Mouse (Mus musculus) liver, embryonic 16.5 days (tissue): ENCODE results near the gene Rsph10b. TPM values are rescaled to one million over a fixed set of nuclear protein-coding genes. Genes with fewer than 3 reads are reported as not detected.

ENCODE experiments used
- ATAC-seq: fragments of 200-750 bp; cut with Nextera tagmentation; 2 replicates; pipeline ENCODE4 v1.8.0; 2017; ENCODE audit warnings: low read depth, mild to moderate bottlenecking, moderate number of reproducible peaks, moderate library complexity
- H3K27ac ChIP-seq: fragments of 300-500 bp; sonication (generic); 2 replicates; pipeline ENCODE4 v1.5.1; 2014; ENCODE audit warnings: mild to moderate bottlenecking, low read length
- H3K27me3 ChIP-seq: fragments of 300-500 bp; sonication (generic); 2 replicates; pipeline ENCODE4 v1.6.1; 2014; ENCODE audit warnings: low read depth, low read length, mixed read lengths; ENCODE audit not compliant: control insufficient read depth, insufficient read depth
- H3K36me3 ChIP-seq: fragments of 300-500 bp; sonication (generic); 2 replicates; pipeline ENCODE4 v1.6.1; 2014; ENCODE audit warnings: mild to moderate bottlenecking; ENCODE audit not compliant: control insufficient read depth, insufficient read depth
- H3K4me1 ChIP-seq: fragments of 300-500 bp; sonication (generic); 2 replicates; pipeline ENCODE4 v1.6.1; 2014; ENCODE audit warnings: low read depth, low read length, mixed read lengths; ENCODE audit not compliant: control insufficient read depth
- H3K4me2 ChIP-seq: fragments of 300-500 bp; sonication (generic); 2 replicates; pipeline ENCODE4 v1.6.1; 2014; ENCODE audit warnings: low read depth, low read length, mixed read lengths
- H3K4me3 ChIP-seq: fragments of 300-500 bp; sonication (generic); 2 replicates; pipeline ENCODE4 v1.5.1; 2014; ENCODE audit warnings: low read depth, mild to moderate bottlenecking, low read length
- H3K9ac ChIP-seq: fragments of 300-500 bp; sonication (generic); 2 replicates; pipeline ENCODE4 v1.6.1; 2014; ENCODE audit warnings: low read depth, low read length
- H3K9me3 ChIP-seq: fragments of 300-500 bp; sonication (generic); replicated peaks from 2 replicates; pipeline ENCODE4 v1.6.1; 2016; ENCODE audit warnings: low read length; ENCODE audit not compliant: control insufficient read depth
- WGBS: fragments of 180-500 bp; shearing (Covaris S2); extraction: QIAGEN DNeasy Blood & Tissue Kit; methylation state at CpG from one replicate; pipeline ENCODE4 v1.1.7; 2014; ENCODE audit not compliant: insufficient replicate concordance; 5-methylcytosine and 5-hydroxymethylcytosine counted together
- polyA plus RNA-seq: library from polyadenylated mRNA; unstranded; fragments of >200 nt; fragmentation: Nextera tagmentation; extraction: Ambion mirVana; gene quantifications from 2 replicates; pipeline ENCODE4 v1.2.1, GENCODE M21; 2015

Gene Rsph10b
- polyA plus RNA-seq, 1 experiment from 2014 or later: 0.77 TPM

DNA sequence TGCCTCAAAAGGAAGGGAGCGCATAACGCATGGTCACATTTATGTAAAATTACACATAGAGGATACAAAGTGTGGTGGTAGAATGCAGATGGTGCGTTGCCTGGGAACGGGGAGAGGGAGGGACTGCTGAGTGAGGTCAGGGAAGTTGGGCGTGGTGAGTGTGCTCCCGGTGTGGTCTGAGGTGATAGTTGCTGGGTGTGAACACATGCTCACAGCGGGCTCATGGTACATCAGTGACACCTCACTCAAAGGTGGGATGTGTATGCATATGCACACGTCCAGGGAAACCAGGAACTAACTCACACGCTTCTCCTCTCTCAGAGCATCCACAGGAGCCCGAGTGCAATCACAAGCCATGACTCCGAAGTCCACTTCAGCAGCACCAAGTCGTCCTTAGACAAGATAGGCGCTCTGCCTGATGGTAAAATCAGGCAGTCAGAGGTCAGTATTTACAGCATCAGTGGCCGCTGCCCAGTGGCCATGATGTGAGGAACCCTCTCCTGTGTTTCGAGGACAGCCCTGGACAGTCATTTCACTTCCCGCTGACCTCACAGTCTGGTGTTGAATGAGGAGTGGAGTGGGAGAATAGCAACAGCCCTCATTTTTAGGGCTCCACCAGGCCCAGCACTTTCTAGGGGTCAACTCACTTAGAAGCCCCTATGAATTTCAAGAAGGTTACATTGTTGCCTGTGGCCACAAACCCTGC lies 44.0 kb downstream of the Rsph10b start:
- no peaks in the 10 kb centered on the region for H3K9me3 ChIP-seq
- peaks cover 47% of the 10 kb centered on the region for H3K4me1 ChIP-seq
- H3K4me3 ChIP-seq: peak overlapping the region; percentile 19
- H3K27me3 ChIP-seq: no peaks in the 10 kb centered on the region
- H3K4me2 ChIP-seq: peak overlapping the region; percentile 52
- 48% methylated on average over 16 of the region's 16 CpGs for WGBS
- H3K27ac ChIP-seq: peak overlapping the region; percentile 68
- H3K9ac ChIP-seq: peak overlapping the region; percentile 40
- peak; percentile 93 for ATAC-seq
- H3K36me3 ChIP-seq: no peaks in the 10 kb centered on the region

DNA sequence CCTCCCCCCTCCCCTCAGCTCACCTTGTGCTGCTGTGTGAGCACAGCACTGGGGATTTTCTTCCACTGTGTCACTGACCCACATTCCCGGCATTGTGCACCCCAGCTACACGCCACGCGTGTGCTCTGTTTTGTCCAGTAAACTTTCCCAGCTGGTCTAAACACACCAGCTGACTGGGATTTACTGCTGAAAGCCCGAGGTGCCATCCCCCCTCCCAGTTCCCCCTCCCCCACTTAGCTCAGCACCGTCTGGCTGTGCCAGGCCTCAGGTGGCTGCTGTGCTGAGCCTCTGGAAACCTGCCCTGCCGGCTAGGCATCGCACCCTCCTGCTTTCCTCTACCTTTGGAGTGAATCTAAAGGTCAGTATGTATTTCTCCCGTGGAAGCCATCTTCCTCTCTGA lies 48.0 kb downstream of the Rsph10b start:
- Histone ChIP-seq H3K9ac (no peak overlapping the region), H3K27ac (no peak overlapping the region), H3K9me3 (no peaks in the 10 kb centered on the region), H3K36me3 (no peaks in the 10 kb centered on the region), H3K4me3 (no peak overlapping the region), H3K4me2 (no peak overlapping the region), H3K4me1 (peaks cover 19% of the 10 kb centered on the region), H3K27me3 (no peaks in the 10 kb centered on the region)
- WGBS: 57% methylated on average over 9 of the region's 9 CpGs
- no peak for ATAC-seq

DNA sequence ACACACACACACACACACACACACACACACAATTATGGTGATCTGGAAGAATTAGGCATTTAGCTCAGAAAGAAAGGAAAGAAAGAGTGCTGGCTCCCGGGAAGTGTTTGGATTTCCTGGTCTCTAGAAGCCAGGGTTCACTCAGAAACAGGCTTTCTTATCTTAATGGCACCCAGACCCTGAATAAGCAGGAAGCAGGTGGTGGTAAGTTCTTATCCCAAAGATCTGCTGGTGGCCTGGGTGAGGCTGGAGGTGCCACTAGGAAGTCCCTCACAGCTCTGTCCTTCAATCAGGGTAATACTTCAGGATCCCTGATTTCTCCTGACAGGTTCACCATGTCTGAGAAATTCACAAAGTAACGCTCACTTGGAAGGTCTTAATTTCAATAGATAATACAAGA lies 49.5 kb downstream of the Rsph10b start:
- Histone ChIP-seq H3K9me3 (no peaks in the 10 kb centered on the region), H3K4me1 (peaks cover 4% of the 10 kb centered on the region), H3K4me2 (no peak overlapping the region), H3K9ac (no peak overlapping the region), H3K4me3 (no peak overlapping the region), H3K27me3 (no peaks in the 10 kb centered on the region), H3K27ac (no peak overlapping the region), H3K36me3 (peaks cover 3% of the 10 kb centered on the region; the same call in 1 of the 2 replicates)
- ATAC-seq: no peak
- 62% methylated on average over 2 of the region's 2 CpGs for WGBS

DNA sequence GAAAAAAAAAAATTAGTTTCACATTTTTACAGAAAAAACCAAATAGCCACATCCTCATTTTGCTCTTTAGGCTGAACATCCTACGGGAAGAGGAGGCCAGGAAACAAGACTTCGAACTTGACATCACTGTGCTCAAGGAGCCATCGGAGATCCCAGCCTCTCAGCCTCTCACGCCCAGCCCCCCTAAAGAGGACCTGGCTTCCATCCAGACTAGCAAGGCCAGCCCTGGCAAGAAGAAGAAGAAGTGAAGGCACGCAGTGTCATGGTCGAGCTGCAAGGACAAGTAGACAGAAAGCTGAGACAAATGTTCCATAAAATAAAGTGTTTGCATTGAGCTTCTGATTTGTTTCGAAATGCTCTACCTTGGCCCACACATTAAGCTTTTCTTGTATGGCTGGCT lies 52.5 kb downstream of the Rsph10b start:
- no peak overlapping the region for H3K27ac ChIP-seq
- H3K4me3 ChIP-seq: no peak overlapping the region
- H3K9me3 ChIP-seq: no peaks in the 10 kb centered on the region
- no peak for ATAC-seq
- peaks cover 25% of the 10 kb centered on the region for H3K36me3 ChIP-seq
- H3K9ac ChIP-seq: no peak overlapping the region
- no peak overlapping the region for H3K4me2 ChIP-seq
- WGBS: 83% methylated on average over 7 of the region's 7 CpGs
- no peaks in the 10 kb centered on the region for H3K4me1 ChIP-seq
- H3K27me3 ChIP-seq: no peaks in the 10 kb centered on the region

DNA sequence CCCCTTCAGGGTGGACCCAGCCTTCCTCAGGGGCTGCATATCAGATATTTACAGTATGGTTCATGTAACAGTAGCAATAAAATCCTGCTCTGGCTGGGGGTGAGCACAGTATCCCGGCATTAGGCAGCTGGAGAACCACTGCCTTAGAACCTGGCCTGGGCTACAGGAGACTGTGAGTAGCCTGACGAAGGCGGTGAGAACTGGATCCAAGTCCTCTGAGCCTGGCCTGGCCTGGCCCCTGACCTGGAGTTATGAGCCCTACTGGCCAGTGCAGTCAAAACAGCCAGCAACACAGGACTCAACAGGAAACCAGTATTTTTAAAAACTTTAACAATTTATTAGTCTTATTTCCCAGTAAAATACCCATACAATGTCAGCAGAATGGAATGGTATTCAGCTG lies 54.8 kb downstream of the Rsph10b start:
- ATAC-seq: no peak
- no peaks in the 10 kb centered on the region for H3K4me1 ChIP-seq
- H3K4me2 ChIP-seq: no peak overlapping the region
- H3K27me3 ChIP-seq: no peaks in the 10 kb centered on the region
- no peaks in the 10 kb centered on the region for H3K9me3 ChIP-seq
- H3K27ac ChIP-seq: no peak overlapping the region
- no peak overlapping the region for H3K4me3 ChIP-seq
- H3K36me3 ChIP-seq: peaks cover 34% of the 10 kb centered on the region
- no peak overlapping the region for H3K9ac ChIP-seq
- 85% methylated on average over 3 of the region's 3 CpGs for WGBS

DNA sequence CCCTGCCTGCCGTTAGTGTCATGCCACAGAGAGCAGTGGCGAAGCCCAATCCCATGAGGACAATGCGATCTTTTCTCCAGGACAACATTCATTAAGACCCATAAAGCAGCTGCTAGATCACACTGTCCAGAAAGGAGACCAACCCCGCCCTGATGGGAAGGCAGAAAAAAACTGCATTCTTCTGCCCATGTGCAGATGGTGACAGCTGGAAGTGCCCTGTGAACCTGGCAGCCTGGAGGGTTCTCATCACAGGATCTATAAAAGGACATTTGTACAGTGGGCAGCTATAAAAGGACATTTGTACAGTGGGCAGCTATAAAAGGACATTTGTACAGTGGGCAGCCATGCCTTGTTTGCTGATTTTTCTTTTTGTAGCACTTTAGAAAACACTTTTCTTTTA lies 56.2 kb downstream of the Rsph10b start:
- 79% methylated on average over 4 of the region's 4 CpGs for WGBS
- Histone ChIP-seq H3K4me3 (no peak overlapping the region), H3K9ac (no peak overlapping the region), H3K4me2 (no peak overlapping the region), H3K36me3 (peaks cover 45% of the 10 kb centered on the region), H3K9me3 (no peaks in the 10 kb centered on the region), H3K27ac (no peak overlapping the region), H3K4me1 (no peaks in the 10 kb centered on the region), H3K27me3 (no peaks in the 10 kb centered on the region)
- no peak for ATAC-seq

DNA sequence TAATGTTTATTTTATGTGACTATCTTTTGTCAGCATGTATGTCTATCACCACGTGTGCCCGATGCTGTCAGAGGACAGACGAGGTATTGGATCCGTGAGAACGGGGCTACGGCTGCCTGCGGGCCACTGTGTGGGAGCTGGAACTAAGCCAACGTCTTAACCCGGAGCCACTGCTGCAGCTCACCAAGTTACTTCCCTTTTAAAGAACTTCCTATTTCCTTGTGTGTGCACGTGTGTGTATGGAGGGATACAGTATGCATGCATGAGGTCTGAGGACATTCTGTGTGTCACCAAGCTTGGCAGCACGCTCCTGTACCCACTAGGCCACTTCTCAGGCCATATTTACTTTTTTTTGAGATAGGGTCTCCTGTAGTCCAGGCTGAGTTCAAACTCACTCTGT lies 57.3 kb downstream of the Rsph10b start:
- no peaks in the 10 kb centered on the region for H3K27me3 ChIP-seq
- H3K36me3 ChIP-seq: peaks cover 46% of the 10 kb centered on the region
- H3K4me2 ChIP-seq: no peak overlapping the region
- no peak overlapping the region for H3K27ac ChIP-seq
- 43% methylated on average over 11 of the region's 11 CpGs for WGBS
- H3K9ac ChIP-seq: no peak overlapping the region
- H3K4me1 ChIP-seq: no peaks in the 10 kb centered on the region
- no peak overlapping the region for H3K4me3 ChIP-seq
- ATAC-seq: 0 out of 2 replicates have a peak, but pooled peaks have one; percentile 16
- H3K9me3 ChIP-seq: no peaks in the 10 kb centered on the region

DNA sequence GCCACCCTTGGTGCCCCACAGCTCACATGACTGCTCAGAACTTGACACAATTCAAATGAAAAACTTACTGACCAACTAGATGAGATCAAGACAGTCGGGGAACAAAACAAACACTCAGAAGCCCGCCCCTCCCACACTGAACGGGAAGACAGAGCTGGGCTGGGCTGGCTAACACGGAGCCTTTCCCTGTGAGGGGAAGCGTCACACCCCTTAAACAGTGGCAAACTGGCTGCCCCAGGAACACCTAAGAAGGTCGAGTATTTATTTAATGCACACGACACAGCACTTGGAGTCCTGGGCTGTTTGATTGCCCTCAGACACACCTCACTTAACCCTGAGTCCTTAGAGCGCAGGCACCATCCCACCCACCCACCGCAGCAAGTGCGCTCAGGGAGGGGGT lies 59.8 kb downstream of the Rsph10b start:
- H3K9me3 ChIP-seq: no peaks in the 10 kb centered on the region
- H3K9ac ChIP-seq: no peak overlapping the region
- no peak for ATAC-seq
- H3K4me2 ChIP-seq: no peak overlapping the region
- no peaks in the 10 kb centered on the region for H3K4me1 ChIP-seq
- H3K36me3 ChIP-seq: peaks cover 44% of the 10 kb centered on the region
- H3K4me3 ChIP-seq: no peak overlapping the region
- no peaks in the 10 kb centered on the region for H3K27me3 ChIP-seq
- WGBS: 81% methylated on average over 10 of the region's 10 CpGs
- no peak overlapping the region for H3K27ac ChIP-seq

DNA sequence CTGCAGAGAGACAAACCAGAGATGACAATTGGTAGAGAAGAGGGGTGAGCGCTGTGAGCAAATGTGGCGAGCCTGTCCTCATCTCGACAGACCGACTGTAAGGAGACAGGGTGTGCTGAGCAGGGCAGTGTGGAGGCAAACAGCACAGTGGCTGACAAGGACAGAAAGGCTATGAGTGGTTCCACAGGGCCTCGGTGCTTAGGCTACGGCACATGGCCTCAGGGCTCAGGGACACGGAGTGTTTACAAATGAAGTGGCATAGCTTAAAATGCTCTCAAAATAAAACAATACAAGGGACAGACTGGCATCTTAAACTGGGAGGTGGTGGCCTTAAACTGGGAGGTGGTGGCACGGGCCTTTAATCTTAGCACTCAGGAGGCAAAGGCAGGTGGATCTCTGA lies 60.4 kb downstream of the Rsph10b start:
- H3K27ac ChIP-seq: no peak overlapping the region
- no peaks in the 10 kb centered on the region for H3K4me1 ChIP-seq
- no peak overlapping the region for H3K9ac ChIP-seq
- H3K27me3 ChIP-seq: no peaks in the 10 kb centered on the region
- WGBS: 81% methylated on average over 8 of the region's 8 CpGs
- H3K36me3 ChIP-seq: peaks cover 38% of the 10 kb centered on the region
- no peak for ATAC-seq
- no peaks in the 10 kb centered on the region for H3K9me3 ChIP-seq
- no peak overlapping the region for H3K4me2 ChIP-seq
- H3K4me3 ChIP-seq: no peak overlapping the region
